Mouse (Mus musculus) midbrain, embryonic 15.5 days (tissue): ENCODE data around the gene Sgtb. TPM values are rescaled to one million over a fixed set of nuclear protein-coding genes. Genes with fewer than 3 reads are reported as not detected.

ENCODE experiments used
- ATAC-seq: fragments of 200-750 bp; cut with Nextera tagmentation; replicated peaks from 2 replicates; pipeline ENCODE4 v1.8.0; 2017; ENCODE audit warnings: moderate TSS enrichment
- H3K27ac ChIP-seq: fragments of 300-500 bp; sonication (generic); 2 replicates; pipeline ENCODE4 v1.5.1; 2015; ENCODE audit warnings: mild to moderate bottlenecking, inconsistent platforms
- H3K27me3 ChIP-seq: fragments of 300-500 bp; sonication (generic); replicated peaks from 2 replicates; pipeline ENCODE4 v1.6.1; 2015; ENCODE audit warnings: inconsistent platforms
- H3K36me3 ChIP-seq: fragments of 300-500 bp; sonication (generic); replicated peaks from 2 replicates; pipeline ENCODE4 v1.6.1; 2015; ENCODE audit warnings: inconsistent platforms
- H3K4me1 ChIP-seq: fragments of 300-500 bp; sonication (generic); 2 replicates; pipeline ENCODE4 v1.6.1; 2015; ENCODE audit warnings: inconsistent platforms
- H3K4me2 ChIP-seq: fragments of 300-500 bp; sonication (generic); 2 replicates; pipeline ENCODE4 v1.6.1; 2015; ENCODE audit warnings: inconsistent platforms, mild to moderate bottlenecking, moderate library complexity
- H3K4me3 ChIP-seq: fragments of 300-500 bp; sonication (generic); 2 replicates; pipeline ENCODE4 v1.5.1; 2015; ENCODE audit warnings: mild to moderate bottlenecking, inconsistent platforms
- H3K9ac ChIP-seq: fragments of 300-500 bp; sonication (generic); 2 replicates; pipeline ENCODE4 v1.6.1; 2015; ENCODE audit warnings: mild to moderate bottlenecking, inconsistent platforms
- H3K9me3 ChIP-seq: fragments of 300-500 bp; sonication (generic); 2 replicates; pipeline ENCODE4 v1.6.1; 2016; ENCODE audit warnings: inconsistent platforms
- WGBS: fragments of 180-500 bp; shearing (Covaris S2); methylation state at CpG from one replicate; pipeline ENCODE4 v1.1.7; 2015; ENCODE audit warnings: mixed read lengths; 5-methylcytosine and 5-hydroxymethylcytosine counted together
- polyA plus RNA-seq: library from polyadenylated mRNA; unstranded; fragments of >200 nt; fragmentation: Nextera tagmentation; extraction: Ambion mirVana; gene quantifications from 2 replicates; pipeline ENCODE4 v1.2.1, GENCODE M21; 2015

The Sgtb gene
- polyA plus RNA-seq, 1 experiment from 2014 or later = 28.6 TPM

DNA sequence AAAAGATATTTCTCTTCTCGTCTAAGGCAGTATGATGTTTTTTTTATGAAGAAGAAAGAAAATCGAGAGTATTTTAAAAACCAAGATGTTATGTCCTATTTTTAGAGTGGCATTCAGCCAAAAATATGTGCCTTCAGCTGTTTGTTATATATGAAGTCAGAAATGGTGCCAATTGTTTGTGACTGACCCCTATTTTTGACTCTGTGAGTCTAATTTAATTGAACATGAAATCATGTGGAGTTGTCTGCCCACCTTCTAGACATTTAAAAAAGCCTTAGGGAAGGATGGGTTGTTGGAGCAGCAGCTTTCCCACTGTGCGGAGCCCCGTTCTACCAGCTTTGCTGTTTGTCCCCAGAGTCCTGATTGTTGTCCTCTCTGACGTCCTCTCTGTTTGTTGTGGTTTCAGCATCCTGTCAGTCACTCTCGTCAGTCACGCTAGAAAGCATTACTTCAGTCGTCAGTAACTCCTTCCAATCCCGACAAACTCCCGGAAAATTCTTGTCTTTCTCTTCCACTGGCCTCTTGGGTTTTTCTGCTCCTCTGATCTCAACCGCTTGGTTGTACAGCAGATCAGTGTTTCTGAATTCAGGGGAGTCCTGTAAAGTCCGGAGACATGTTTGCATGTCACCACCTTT is 2.8 kb downstream of the Sgtb start:
- H3K4me3 ChIP-seq = 0 out of 2 replicates have a peak overlapping the region, but pooled peaks have one; percentile 5

DNA sequence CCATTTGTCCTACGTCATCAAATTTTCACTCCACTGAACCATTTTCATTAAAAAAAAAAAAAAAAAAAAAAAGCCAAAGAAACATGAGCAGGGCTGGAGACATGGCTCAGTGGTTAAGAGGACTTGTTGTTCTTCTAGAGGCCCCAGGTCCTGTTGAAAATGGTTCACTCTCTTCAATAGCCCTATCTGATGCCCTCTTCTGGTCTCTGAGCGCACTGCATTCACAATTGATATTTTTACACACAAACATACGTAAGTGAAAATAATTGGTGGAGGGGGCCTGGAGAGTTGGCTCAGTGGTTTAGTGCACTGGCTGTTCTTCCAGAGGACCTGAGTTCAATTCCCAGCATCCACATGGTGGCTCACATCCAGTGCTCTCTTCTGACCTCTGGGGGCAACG is 4.2 kb downstream of the Sgtb start:
- Histone ChIP-seq H3K4me2 (no peak overlapping the region), H3K36me3 (peaks cover 15% of the 10 kb centered on the region), H3K9ac (no peak overlapping the region), H3K27ac (no peak overlapping the region), H3K4me3 (no peak overlapping the region), H3K9me3 (no peaks in the 10 kb centered on the region), H3K27me3 (no peaks in the 10 kb centered on the region), H3K4me1 (peaks cover 26% of the 10 kb centered on the region)
- WGBS = 95% methylated on average over 4 of the region's 4 CpGs
- ATAC-seq = no peak

More for the DNA sequence above, 2.8 kb downstream of the Sgtb start:
- no peak for ATAC-seq
- Histone ChIP-seq H3K27me3 (no peaks in the 10 kb centered on the region), H3K9ac (no peak overlapping the region), H3K9me3 (no peaks in the 10 kb centered on the region), H3K4me1 (peaks cover 27% of the 10 kb centered on the region), H3K36me3 (peaks cover 8% of the 10 kb centered on the region), H3K4me2 (peak overlapping the region; percentile 84), H3K27ac (no peak overlapping the region)
- WGBS = 25% methylated on average over 12 of the region's 12 CpGs

DNA sequence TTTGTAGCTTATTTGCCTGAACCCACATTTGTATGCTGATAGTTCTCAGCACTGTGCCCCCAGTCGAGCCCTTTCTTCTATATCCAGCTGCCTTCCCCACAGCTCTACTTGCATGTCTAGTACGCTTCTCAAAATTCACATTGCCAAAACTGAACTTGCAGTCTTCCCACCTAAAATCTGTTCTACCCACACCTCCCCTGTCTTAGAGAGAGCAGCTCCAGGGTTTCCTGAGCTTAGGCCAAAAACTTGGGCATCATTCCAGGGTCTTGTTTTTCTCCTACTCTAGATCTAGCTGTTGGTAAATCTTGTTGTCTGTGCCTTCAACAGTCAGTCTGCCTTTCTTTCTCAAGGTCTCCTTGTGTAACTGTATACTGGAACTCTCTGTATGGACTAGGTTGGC is 5.3 kb downstream of the Sgtb start:
- H3K9me3 ChIP-seq = no peaks in the 10 kb centered on the region
- ATAC-seq = no peak
- H3K27ac ChIP-seq = no peak overlapping the region
- H3K4me2 ChIP-seq = no peak overlapping the region
- no peak overlapping the region for H3K4me3 ChIP-seq
- no peaks in the 10 kb centered on the region for H3K27me3 ChIP-seq
- H3K4me1 ChIP-seq = peaks cover 26% of the 10 kb centered on the region
- 90% methylated on average over 2 of the region's 2 CpGs for WGBS
- no peak overlapping the region for H3K9ac ChIP-seq
- H3K36me3 ChIP-seq = peaks cover 15% of the 10 kb centered on the region

DNA sequence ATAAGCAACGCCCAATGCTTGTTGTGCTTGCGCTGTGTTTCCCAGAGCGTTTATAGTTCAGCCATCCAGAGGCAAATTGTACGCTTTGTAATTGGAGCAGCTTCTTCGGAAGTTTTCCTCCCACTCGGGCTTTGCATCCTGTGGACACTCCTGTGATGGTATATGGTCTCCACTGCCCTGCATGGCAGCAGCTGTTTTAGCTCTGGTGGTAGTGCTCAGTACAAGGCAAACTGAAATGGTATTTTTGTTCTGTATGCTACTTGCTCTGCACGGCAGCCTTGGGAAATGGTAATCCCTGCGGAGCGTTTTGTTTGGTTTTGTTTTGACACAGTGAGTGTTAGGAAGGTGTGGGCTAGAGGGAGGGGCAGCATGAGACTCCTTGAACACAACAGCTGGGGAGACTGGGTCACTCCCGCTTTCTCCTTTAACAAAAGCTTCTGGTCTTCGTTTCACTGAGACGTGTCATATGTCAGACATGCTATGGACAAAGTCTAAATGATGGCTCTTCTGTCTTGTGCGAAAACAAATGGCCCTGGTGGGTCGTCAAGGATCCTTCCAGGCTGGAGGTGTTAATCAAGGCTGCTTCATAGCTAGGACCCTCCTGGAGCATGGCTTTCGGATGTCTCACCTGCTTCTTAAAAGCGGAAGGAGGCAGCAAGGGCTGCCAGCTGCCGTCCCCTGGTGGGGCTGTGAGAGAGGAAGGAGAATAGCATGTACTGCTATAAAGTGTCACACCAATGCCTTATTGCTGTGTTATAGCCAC is 12.7 kb downstream of the Sgtb start:
- 65% methylated on average over 17 of the region's 17 CpGs for WGBS
- Histone ChIP-seq H3K27ac (no peak overlapping the region), H3K4me1 (no peaks in the 10 kb centered on the region), H3K4me3 (no peak overlapping the region), H3K27me3 (no peaks in the 10 kb centered on the region), H3K9ac (no peak overlapping the region), H3K36me3 (peaks cover 20% of the 10 kb centered on the region), H3K9me3 (no peaks in the 10 kb centered on the region), H3K4me2 (no peak overlapping the region)
- ATAC-seq = no peak

DNA sequence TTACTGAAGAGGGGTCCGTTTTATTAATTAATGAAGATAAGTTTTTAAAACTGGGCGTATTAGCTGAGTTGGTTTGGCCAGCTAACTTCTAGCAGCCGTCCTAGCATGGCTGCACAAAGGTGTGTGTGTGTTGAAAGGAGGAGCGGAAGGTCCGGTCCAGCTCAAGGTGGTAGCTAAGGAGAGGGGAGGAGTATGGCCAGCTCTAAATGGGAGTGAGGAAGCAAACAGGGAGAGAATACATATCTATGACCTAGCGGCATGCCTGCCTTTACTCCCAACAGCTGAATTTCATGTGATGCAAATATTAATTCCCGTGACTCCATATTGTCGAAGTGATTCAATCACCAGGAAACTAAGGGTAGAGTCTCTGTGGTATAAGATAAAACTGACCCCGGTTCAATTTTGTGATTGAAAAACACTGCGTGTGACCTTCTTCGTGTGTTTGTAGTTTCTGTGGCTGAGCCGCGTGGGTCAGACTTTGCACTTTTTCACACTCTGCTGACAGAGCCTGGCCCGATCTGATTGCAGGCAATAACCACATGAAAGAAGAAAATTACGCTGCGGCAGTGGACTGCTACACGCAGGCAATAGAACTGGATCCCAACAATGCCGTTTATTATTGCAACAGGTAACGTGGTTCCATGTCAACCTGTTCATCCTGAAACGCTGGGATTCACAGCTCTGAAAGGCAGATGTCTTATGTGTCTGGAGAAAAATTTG is 14.3 kb downstream of the Sgtb start:
- 91% methylated on average over 20 of the region's 20 CpGs for WGBS
- H3K27ac ChIP-seq = no peak overlapping the region
- H3K4me3 ChIP-seq = no peak overlapping the region
- H3K4me1 ChIP-seq = no peaks in the 10 kb centered on the region
- peaks cover 13% of the 10 kb centered on the region for H3K36me3 ChIP-seq
- ATAC-seq = no peak
- no peaks in the 10 kb centered on the region for H3K9me3 ChIP-seq
- no peak overlapping the region for H3K9ac ChIP-seq
- no peaks in the 10 kb centered on the region for H3K27me3 ChIP-seq
- H3K4me2 ChIP-seq = no peak overlapping the region

DNA sequence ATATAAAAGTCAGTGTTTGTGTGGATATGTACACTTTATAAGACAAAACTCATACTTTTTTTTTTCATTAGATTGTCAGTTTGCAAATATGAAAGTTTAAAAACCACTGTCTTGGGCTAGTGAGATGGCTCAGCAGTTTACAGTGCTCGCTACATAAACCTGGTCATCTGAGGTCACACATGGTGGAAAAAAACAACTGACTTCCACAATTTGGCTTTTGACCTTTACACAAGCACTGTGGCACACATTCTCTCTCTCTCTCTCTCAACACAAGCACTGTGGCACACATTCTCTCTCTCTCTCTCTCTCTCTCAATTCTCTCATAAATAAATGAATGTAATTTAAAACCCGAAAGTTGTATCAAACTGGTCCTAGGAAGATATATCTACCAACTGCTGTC is 23.0 kb downstream of the Sgtb start:
- Histone ChIP-seq H3K27me3 (no peaks in the 10 kb centered on the region), H3K27ac (no peak overlapping the region), H3K4me1 (no peaks in the 10 kb centered on the region), H3K36me3 (peaks cover 49% of the 10 kb centered on the region), H3K4me2 (no peak overlapping the region), H3K9me3 (no peaks in the 10 kb centered on the region), H3K9ac (no peak overlapping the region), H3K4me3 (no peak overlapping the region)
- 97% methylated on average over 2 of the region's 2 CpGs for WGBS
- ATAC-seq = no peak

DNA sequence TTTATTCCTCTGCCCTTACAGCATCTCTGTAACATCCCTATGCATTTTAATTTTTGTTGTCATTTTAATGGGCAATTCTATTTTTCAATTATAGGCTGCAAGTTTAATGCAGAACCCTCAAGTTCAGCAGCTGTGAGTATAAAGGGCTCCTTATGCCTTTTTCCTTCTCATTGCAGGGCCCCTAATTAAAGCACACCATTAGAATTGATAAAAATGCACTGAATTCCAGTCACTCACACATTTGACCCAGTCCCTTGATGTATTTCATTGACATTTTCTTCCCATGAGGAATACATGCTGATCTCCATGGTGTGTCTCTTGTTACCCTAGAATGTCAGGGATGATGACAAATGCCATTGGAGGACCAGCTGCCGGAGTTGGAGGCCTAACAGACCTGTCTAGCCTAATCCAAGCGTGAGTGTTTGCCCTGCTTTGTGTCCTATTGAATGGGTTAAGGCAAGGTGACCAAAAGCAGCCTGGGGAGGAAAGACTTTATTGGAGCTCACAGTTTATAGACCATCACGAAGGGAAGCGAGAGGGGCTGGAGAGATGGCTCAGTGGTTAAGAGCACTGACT is 25.1 kb downstream of the Sgtb start:
- Histone ChIP-seq H3K4me2 (no peak overlapping the region), H3K27ac (no peak overlapping the region), H3K9me3 (no peaks in the 10 kb centered on the region), H3K9ac (no peak overlapping the region), H3K27me3 (no peaks in the 10 kb centered on the region), H3K4me1 (no peaks in the 10 kb centered on the region), H3K4me3 (no peak overlapping the region), H3K36me3 (peaks cover 54% of the 10 kb centered on the region)
- ATAC-seq = no peak
- 52% methylated on average over 4 of the region's 4 CpGs for WGBS

DNA sequence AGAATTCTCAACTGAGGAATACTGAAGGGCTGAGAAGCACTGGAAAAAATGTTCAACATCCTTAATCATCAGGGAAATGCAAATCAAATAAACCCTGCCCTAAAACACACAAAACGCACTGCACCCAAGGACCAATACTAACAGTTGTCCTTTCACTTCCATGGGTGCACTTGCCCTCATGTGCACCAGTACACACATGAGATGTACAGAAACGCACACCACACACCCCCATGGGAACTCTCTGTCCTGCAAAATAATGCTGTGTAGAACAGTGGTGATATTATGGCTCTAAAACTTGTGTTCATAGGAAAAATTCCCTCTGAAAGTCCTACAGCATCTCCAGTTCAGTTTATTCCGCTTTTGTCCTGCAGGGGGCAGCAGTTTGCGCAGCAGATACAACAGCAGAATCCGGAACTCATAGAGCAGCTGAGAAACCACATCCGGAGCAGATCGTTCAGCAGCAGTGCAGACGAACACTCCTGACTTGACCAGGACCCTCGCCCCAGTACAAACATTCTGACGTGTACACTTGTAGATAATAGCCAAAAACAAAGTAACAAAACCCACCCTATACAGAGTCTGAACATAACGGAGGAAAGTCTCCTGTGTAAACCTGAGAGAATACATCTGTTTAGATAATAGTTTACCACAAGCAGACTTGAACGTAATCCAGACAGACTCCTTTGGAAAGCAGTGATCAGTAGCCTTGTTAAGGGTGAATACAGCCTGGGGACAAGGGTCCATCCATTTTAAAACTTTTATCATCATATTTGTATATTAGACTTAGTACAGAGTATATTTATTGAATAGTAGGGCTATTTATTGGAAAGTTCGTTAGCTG is 30.0 kb downstream of the Sgtb start:
- 39% methylated on average over 13 of the region's 13 CpGs for WGBS
- Histone ChIP-seq H3K4me3 (no peak overlapping the region), H3K27ac (no peak overlapping the region), H3K4me1 (no peaks in the 10 kb centered on the region), H3K36me3 (peaks cover 44% of the 10 kb centered on the region), H3K9ac (no peak overlapping the region), H3K9me3 (no peaks in the 10 kb centered on the region), H3K4me2 (no peak overlapping the region), H3K27me3 (no peaks in the 10 kb centered on the region)
- ATAC-seq = peak; percentile 71; the same call in 1 of the 2 replicates

DNA sequence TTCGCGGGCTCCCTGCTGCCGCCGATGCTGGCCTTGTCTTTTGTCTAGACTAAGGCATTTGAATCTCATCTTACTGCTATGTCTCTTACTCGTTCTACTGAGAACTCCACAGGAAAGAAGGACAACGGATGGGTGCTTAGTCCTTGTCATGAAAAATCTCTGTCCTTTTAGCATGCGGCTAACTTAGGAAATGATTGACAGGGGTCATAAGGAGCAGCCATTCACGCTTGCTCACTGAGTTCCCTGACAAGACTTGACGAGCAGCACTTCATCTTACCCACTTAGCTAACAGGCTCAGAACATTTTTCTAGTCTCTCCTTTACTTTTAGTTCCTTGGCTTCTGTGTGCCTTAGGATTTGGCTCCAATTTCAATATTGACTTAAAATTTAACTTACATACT is 35.3 kb downstream of the Sgtb start:
- no peak for ATAC-seq
- H3K9ac ChIP-seq = no peak overlapping the region
- no peaks in the 10 kb centered on the region for H3K4me1 ChIP-seq
- peaks cover 33% of the 10 kb centered on the region for H3K36me3 ChIP-seq
- H3K27ac ChIP-seq = no peak overlapping the region
- H3K9me3 ChIP-seq = no peaks in the 10 kb centered on the region
- WGBS = 72% methylated on average over 9 of the region's 9 CpGs
- H3K4me3 ChIP-seq = no peak overlapping the region
- no peak overlapping the region for H3K4me2 ChIP-seq
- H3K27me3 ChIP-seq = no peaks in the 10 kb centered on the region

DNA sequence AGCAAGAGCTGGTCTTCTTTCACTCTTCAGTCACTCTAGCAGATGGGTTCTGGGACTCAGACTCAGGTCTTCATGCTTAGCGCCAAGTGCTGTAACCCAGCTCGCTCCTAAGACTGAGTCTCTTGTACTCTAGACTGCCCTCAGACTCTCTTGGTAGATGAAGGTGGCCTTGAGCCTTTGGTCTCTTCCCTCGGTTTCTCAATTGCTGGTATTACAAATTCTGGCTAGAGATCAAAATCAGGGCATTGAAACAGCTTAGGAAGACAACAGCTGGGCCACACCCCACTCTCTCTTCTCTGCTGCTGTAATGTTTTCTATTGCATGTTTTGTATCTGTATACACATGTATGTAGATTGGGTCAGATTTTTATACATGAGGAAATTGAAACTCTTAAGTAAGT is 36.1 kb downstream of the Sgtb start:
- no peak for ATAC-seq
- Histone ChIP-seq H3K36me3 (peaks cover 26% of the 10 kb centered on the region), H3K9me3 (no peaks in the 10 kb centered on the region), H3K4me3 (no peak overlapping the region), H3K9ac (no peak overlapping the region), H3K27me3 (no peaks in the 10 kb centered on the region), H3K4me2 (no peak overlapping the region), H3K27ac (no peak overlapping the region), H3K4me1 (no peaks in the 10 kb centered on the region)
- WGBS = 91% methylated on average over 3 of the region's 3 CpGs

DNA sequence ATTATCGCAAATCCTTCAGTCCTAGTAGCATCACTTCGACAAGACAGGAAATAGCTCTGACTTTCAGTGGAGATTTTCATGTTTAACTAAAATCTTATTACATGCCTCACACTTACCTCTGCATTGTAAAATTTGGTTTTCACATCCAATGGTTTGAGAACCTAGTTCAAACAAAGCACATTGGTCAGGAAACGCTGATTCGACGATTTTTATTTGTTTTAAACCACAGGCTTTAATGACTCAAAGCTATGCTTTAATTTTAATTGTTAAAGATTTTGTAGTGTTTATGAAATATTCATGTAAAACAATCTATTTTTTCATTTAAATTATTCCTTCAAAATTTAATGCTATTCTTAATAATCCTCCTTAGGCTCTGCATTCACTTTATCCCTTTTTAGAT is 44.6 kb downstream of the Sgtb start:
- H3K27me3 ChIP-seq = no peaks in the 10 kb centered on the region
- no peak overlapping the region for H3K4me3 ChIP-seq
- no peak overlapping the region for H3K4me2 ChIP-seq
- WGBS = 96% methylated on average over 5 of the region's 5 CpGs
- H3K9ac ChIP-seq = no peak overlapping the region
- H3K27ac ChIP-seq = no peak overlapping the region
- no peaks in the 10 kb centered on the region for H3K9me3 ChIP-seq
- no peak for ATAC-seq
- H3K36me3 ChIP-seq = 0 out of 2 replicates have a peak, but pooled peaks cover 6% of the 10 kb centered on the region
- H3K4me1 ChIP-seq = no peaks in the 10 kb centered on the region
